14 mouse cellular contexts compared by ENCODE assay signal in genomic region chr11:69003592-69003991, GRCm38 (mm10). TPM values are rescaled to one million over a fixed set of nuclear protein-coding genes. Genes with fewer than 3 reads are reported as not detected.
DNase-seq lines count a peak whose midpoint lies in the region; ATAC-seq and TF ChIP-seq lines count a peak whose summit lies in the region.
"Had no signal": no experiment of that assay in that cellular context is flagged by ENCODE, and none has a peak within 500 bp of the region (broad histone marks: within the 10 kb centered on the region; RNA-seq: fewer than 3 reads in every experiment).

No protein-coding gene starts in this region.

- no peak overlapping the region for H3K4me3 ChIP-seq in heart, embryonic 14.5 days (ENCODE audit: control insufficient read depth in 1 of 2, insufficient read depth in 1 of 2, low read depth in 1 of 2, low read length in 2 of 2)
- no peak overlapping the region for H3K4me3 ChIP-seq in heart, embryonic 10.5 days
- H3K4me3 ChIP-seq in small intestine, adult 2 months (ENCODE audit: low read depth, low read length) = no peak overlapping the region
- no peak overlapping the region for H3K4me3 ChIP-seq in forebrain, embryonic 16.5 days (replicated peaks; ENCODE audit: low read length)
- no peak overlapping the region for H3K4me3 ChIP-seq in hindbrain, embryonic 13.5 days
- H3K4me3 ChIP-seq: hindbrain, embryonic 12.5 days; megakaryocyte, embryonic 14.5 days had no signal

- H3K4me2 ChIP-seq in heart, embryonic 14.5 days (ENCODE audit: low read length) = no peak overlapping the region
- no peak overlapping the region for H3K4me2 ChIP-seq in forebrain, embryonic 16.5 days (ENCODE audit: low read length)
- no peak overlapping the region for H3K4me2 ChIP-seq in hindbrain, embryonic 13.5 days
- H3K4me2 ChIP-seq: hindbrain, embryonic 12.5 days had no signal

- DNase-seq in heart, embryonic 10.5 days (ENCODE audit: low spot score) = no peak
- DNase-seq in lung, postnatal 10 days = peak; percentile 32
- no peak for DNase-seq in lung, adult 18-20 months
- peak; percentile 80 for DNase-seq in adrenal gland, postnatal 14 days
- DNase-seq: cerebellum, adult 9-10 months; liver had no signal

- H3K9ac ChIP-seq in heart, embryonic 14.5 days (ENCODE audit: low read length) = peak overlapping the region; percentile 31; the same call in 1 of the 2 replicates
- H3K9ac ChIP-seq in forebrain, embryonic 16.5 days (replicated peaks; ENCODE audit: low read depth, low read length) = no peak overlapping the region
- H3K9ac ChIP-seq in hindbrain, embryonic 13.5 days = no peak overlapping the region
- H3K9ac ChIP-seq: hindbrain, embryonic 12.5 days had no signal

- ATAC-seq in heart, embryonic 14.5 days (ENCODE audit: insufficient number of reproducible peaks, insufficient read depth, low FRiP score, low read depth) = no peak
- ATAC-seq in forebrain, embryonic 16.5 days = no peak
- no peak for ATAC-seq in hindbrain, embryonic 13.5 days (ENCODE audit: low FRiP score)
- ATAC-seq: activated CD4-positive, CD25-positive, alpha-beta regulatory T cell, adult 4 months had no signal

- peaks cover 0 to 8% of the 10 kb centered on the region in 2 experiments; a peak in 3 of 4 replicates for H3K4me1 ChIP-seq in heart, embryonic 14.5 days (ENCODE audit: control insufficient read depth in 2 of 2, insufficient read depth in 2 of 2, low read length in 2 of 2)
- peaks cover 10% of the 10 kb centered on the region; the same call in 1 of the 2 replicates for H3K4me1 ChIP-seq in heart, embryonic 10.5 days
- H3K4me1 ChIP-seq in small intestine, adult 2 months (ENCODE audit: control insufficient read depth, insufficient read depth, insufficient read length, low read length) = no peaks in the 10 kb centered on the region
- peaks cover 6% of the 10 kb centered on the region for H3K4me1 ChIP-seq in forebrain, embryonic 16.5 days (replicated peaks; ENCODE audit: control insufficient read depth, insufficient read depth, low read length)
- peaks cover 11% of the 10 kb centered on the region for H3K4me1 ChIP-seq in hindbrain, embryonic 13.5 days (replicated peaks)

- WGBS in heart, embryonic 14.5 days = 42% methylated on average over 4 of the region's 4 CpGs
- WGBS in heart, embryonic 10.5 days = 49% methylated on average over 4 of the region's 4 CpGs
- WGBS in small intestine, adult 2 months = 59% methylated on average over 4 of the region's 4 CpGs
- WGBS in forebrain, embryonic 16.5 days = 56% methylated on average over 4 of the region's 4 CpGs
- 67% methylated on average over 4 of the region's 4 CpGs for WGBS in hindbrain, embryonic 13.5 days

- no peaks in the 10 kb centered on the region for H3K9me3 ChIP-seq in heart, embryonic 14.5 days (ENCODE audit: control insufficient read depth, low read length)
- no peaks in the 10 kb centered on the region for H3K9me3 ChIP-seq in heart, embryonic 10.5 days
- H3K9me3 ChIP-seq in forebrain, embryonic 16.5 days (ENCODE audit: control insufficient read depth, low read length) = no peaks in the 10 kb centered on the region
- H3K9me3 ChIP-seq in hindbrain, embryonic 13.5 days = no peaks in the 10 kb centered on the region
- H3K9me3 ChIP-seq: hindbrain, embryonic 12.5 days; megakaryocyte, embryonic 14.5 days had no signal

- peaks cover 54% of the 10 kb centered on the region for H3K36me3 ChIP-seq in heart, embryonic 14.5 days (ENCODE audit: control insufficient read depth, insufficient read depth, low read length)
- peaks cover 52% of the 10 kb centered on the region for H3K36me3 ChIP-seq in heart, embryonic 10.5 days
- H3K36me3 ChIP-seq in small intestine, adult 2 months (ENCODE audit: control insufficient read depth, insufficient read depth, low read length) = peaks cover 30% of the 10 kb centered on the region
- peaks cover 17% of the 10 kb centered on the region for H3K36me3 ChIP-seq in forebrain, embryonic 16.5 days (ENCODE audit: control insufficient read depth, insufficient read depth)
- peaks cover 45% of the 10 kb centered on the region for H3K36me3 ChIP-seq in hindbrain, embryonic 13.5 days

- no peak overlapping the region for H3K27ac ChIP-seq in heart, embryonic 14.5 days (replicated peaks in 1 of 2; ENCODE audit: control insufficient read depth in 1 of 2, insufficient read depth in 1 of 2, low read depth in 2 of 2, low read length in 2 of 2)
- H3K27ac ChIP-seq in heart, embryonic 10.5 days = no peak overlapping the region
- H3K27ac ChIP-seq in small intestine, adult 2 months (ENCODE audit: insufficient read depth, low read depth, low read length) = no peak overlapping the region
- no peak overlapping the region for H3K27ac ChIP-seq in forebrain, embryonic 16.5 days (ENCODE audit: low read length)
- no peak overlapping the region for H3K27ac ChIP-seq in hindbrain, embryonic 13.5 days
- H3K27ac ChIP-seq: hindbrain, embryonic 12.5 days had no signal

- no peaks in the 10 kb centered on the region for H3K27me3 ChIP-seq in heart, embryonic 14.5 days (ENCODE audit: control insufficient read depth, insufficient read depth, low read length)
- no peaks in the 10 kb centered on the region for H3K27me3 ChIP-seq in heart, embryonic 10.5 days (ENCODE audit: insufficient read depth, poor library complexity, severe bottlenecking)
- H3K27me3 ChIP-seq in small intestine, adult 2 months (ENCODE audit: control insufficient read depth, insufficient read depth, low read length) = no peaks in the 10 kb centered on the region
- H3K27me3 ChIP-seq in forebrain, embryonic 16.5 days (replicated peaks; ENCODE audit: control insufficient read depth, insufficient read depth, low read length) = no peaks in the 10 kb centered on the region
- no peaks in the 10 kb centered on the region for H3K27me3 ChIP-seq in hindbrain, embryonic 13.5 days
- H3K27me3 ChIP-seq: CH12.LX; hindbrain, embryonic 12.5 days; megakaryocyte, embryonic 14.5 days had no signal

- TF ChIP-seq CTCF in small intestine, adult 2 months (IDR thresholded peaks at IDR 0.05; ENCODE audit: extremely low read depth, insufficient read length, insufficient replicate concordance, low read depth, low read length) = peak; percentile 9; the same call in 1 of the 2 replicates

- no peak for TF ChIP-seq POLR2A in small intestine, adult 2 months (IDR thresholded peaks at IDR 0.05; ENCODE audit: low read depth, low read length)

RNA-seq across cellular contexts. Expression of gene Pfas, which starts 4.7 kb away (rescaled TPM):
- 14.3 and 16.5 TPM in 2 replicates for polyA plus RNA-seq in heart, embryonic 14.5 days (2014; fragmentation: Nextera tagmentation; extraction: Ambion mirVana)
- 30.9 and 35.6 TPM in 2 replicates for polyA plus RNA-seq in heart, embryonic 10.5 days (2016; fragmentation: Nextera tagmentation; extraction: Ambion mirVana)
- total RNA-seq in adrenal gland, postnatal 14 days (2021) = 28.1 and 29.0 TPM in 2 replicates
- 4.7 and 6.0 TPM in 2 replicates for polyA plus RNA-seq in small intestine, adult 2 months (2012; rRNA removed)
- 21.7 and 24.7 TPM in 2 replicates for polyA plus RNA-seq in forebrain, embryonic 16.5 days (2015; fragmentation: Nextera tagmentation; extraction: Ambion mirVana)
- polyA plus RNA-seq in hindbrain, embryonic 13.5 days (2015; fragmentation: Nextera tagmentation; extraction: Ambion mirVana) = 19.1 and 20.4 TPM in 2 replicates

RNA-seq across cellular contexts. Expression of gene Ctc1, which starts 12.1 kb away (rescaled TPM):
- 38.8 and 43.8 TPM in 2 replicates for polyA plus RNA-seq in heart, embryonic 14.5 days (2014; fragmentation: Nextera tagmentation; extraction: Ambion mirVana)
- 69.0 and 76.7 TPM in 2 replicates for polyA plus RNA-seq in heart, embryonic 10.5 days (2016; fragmentation: Nextera tagmentation; extraction: Ambion mirVana)
- 24.2 and 27.9 TPM in 2 replicates for total RNA-seq in adrenal gland, postnatal 14 days (2021)
- polyA plus RNA-seq in small intestine, adult 2 months (2012; rRNA removed) = 14.0 and 20.0 TPM in 2 replicates
- 70.1 and 79.1 TPM in 2 replicates for polyA plus RNA-seq in forebrain, embryonic 16.5 days (2015; fragmentation: Nextera tagmentation; extraction: Ambion mirVana)
- 49.4 and 49.9 TPM in 2 replicates for polyA plus RNA-seq in hindbrain, embryonic 13.5 days (2015; fragmentation: Nextera tagmentation; extraction: Ambion mirVana)

RNA-seq across cellular contexts. Expression of gene Rangrf, which starts 28.6 kb away (rescaled TPM):
- 68.8 and 71.8 TPM in 2 replicates for polyA plus RNA-seq in heart, embryonic 14.5 days (2014; fragmentation: Nextera tagmentation; extraction: Ambion mirVana)
- polyA plus RNA-seq in heart, embryonic 10.5 days (2016; fragmentation: Nextera tagmentation; extraction: Ambion mirVana) = 79.6 and 82.1 TPM in 2 replicates
- total RNA-seq in adrenal gland, postnatal 14 days (2021) = 16.3 and 24.8 TPM in 2 replicates
- 21.2 and 29.7 TPM in 2 replicates for polyA plus RNA-seq in small intestine, adult 2 months (2012; rRNA removed)
- polyA plus RNA-seq in forebrain, embryonic 16.5 days (2015; fragmentation: Nextera tagmentation; extraction: Ambion mirVana) = 28.9 and 34.5 TPM in 2 replicates
- polyA plus RNA-seq in hindbrain, embryonic 13.5 days (2015; fragmentation: Nextera tagmentation; extraction: Ambion mirVana) = 24.7 and 26.7 TPM in 2 replicates

RNA-seq across cellular contexts. Expression of gene Slc25a35, which starts 35.7 kb away (rescaled TPM):
- 1.1 and 1.2 TPM in 2 replicates for polyA plus RNA-seq in heart, embryonic 14.5 days (2014; fragmentation: Nextera tagmentation; extraction: Ambion mirVana)
- 1.2 and 1.5 TPM in 2 replicates for polyA plus RNA-seq in heart, embryonic 10.5 days (2016; fragmentation: Nextera tagmentation; extraction: Ambion mirVana)
- total RNA-seq in adrenal gland, postnatal 14 days (2021) = 54.6 and 55.8 TPM in 2 replicates
- 13.7 and 21.5 TPM in 2 replicates for polyA plus RNA-seq in small intestine, adult 2 months (2012; rRNA removed)
- polyA plus RNA-seq in forebrain, embryonic 16.5 days (2015; fragmentation: Nextera tagmentation; extraction: Ambion mirVana) = 0.86 and 1.0 TPM in 2 replicates
- 1.5 TPM in 2 replicates for polyA plus RNA-seq in hindbrain, embryonic 13.5 days (2015; fragmentation: Nextera tagmentation; extraction: Ambion mirVana)

RNA-seq across cellular contexts. Expression of gene Aurkb, which starts 41.9 kb away (rescaled TPM):
- 61.7 and 64.8 TPM in 2 replicates for polyA plus RNA-seq in heart, embryonic 14.5 days (2014; fragmentation: Nextera tagmentation; extraction: Ambion mirVana)
- polyA plus RNA-seq in heart, embryonic 10.5 days (2016; fragmentation: Nextera tagmentation; extraction: Ambion mirVana) = 110 and 147 TPM in 2 replicates
- total RNA-seq in adrenal gland, postnatal 14 days (2021) = 17.1 and 18.8 TPM in 2 replicates
- polyA plus RNA-seq in small intestine, adult 2 months (2012; rRNA removed) = 15.5 and 30.8 TPM in 2 replicates
- 56.7 and 68.2 TPM in 2 replicates for polyA plus RNA-seq in forebrain, embryonic 16.5 days (2015; fragmentation: Nextera tagmentation; extraction: Ambion mirVana)
- 31.7 and 34.2 TPM in 2 replicates for polyA plus RNA-seq in hindbrain, embryonic 13.5 days (2015; fragmentation: Nextera tagmentation; extraction: Ambion mirVana)

Comparison
In these comparisons a context has a peak if more than half of its experiments do, and no peak if none do; other contexts are left out.
1. DNase-seq: peak in lung, postnatal 10 days (single experiment) and adrenal gland, postnatal 14 days (single experiment); none in heart, embryonic 10.5 days (single experiment) and lung, adult 18-20 months (0 of 2).